Mouse (Mus musculus): ENCODE measurements around the gene Hmox2.

DNA sequence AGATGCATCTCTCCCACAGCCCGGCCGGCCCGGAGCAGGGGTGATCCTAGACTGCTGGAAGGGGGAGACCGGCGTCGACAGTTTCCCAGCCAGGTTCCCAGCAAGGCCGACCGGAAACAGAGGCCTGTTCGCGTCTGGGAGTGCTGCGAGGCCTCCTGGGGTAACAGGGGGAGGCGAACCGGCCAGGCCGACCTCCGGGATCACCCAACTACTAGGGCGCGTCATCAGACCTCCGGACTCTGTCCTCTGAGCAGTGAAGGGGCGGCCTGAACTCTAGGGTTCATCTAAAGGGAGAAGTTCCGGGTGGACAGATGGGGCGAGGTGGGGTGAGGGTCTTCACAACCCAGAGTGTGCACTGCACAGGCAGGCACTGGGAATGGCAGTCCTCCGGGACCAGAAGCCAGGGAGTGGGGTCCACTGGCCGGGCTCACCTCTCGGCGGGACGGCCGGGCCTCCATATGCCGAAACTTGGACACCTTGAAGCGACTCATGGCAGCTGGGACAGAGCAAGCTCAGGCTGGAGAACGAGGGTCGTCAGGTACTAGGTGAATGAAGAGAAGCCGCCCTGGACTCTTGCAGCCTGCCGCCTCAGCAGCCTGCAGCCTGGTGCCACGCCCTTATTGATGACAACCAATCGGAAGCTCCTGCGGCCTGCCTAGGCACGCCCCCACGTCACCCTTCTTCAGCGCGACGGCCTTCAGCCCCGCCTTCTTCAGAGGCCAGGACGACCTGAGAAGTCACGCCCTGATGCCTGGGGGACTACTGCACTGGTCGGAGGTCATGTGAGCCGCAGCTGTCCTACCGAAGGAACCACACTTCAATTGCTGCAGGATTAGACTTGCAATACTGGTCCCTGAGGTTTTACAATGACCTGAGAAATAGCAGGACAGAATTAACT, 46.8 kb upstream of the Hmox2 start, which contains the start of gene Coro7:
- no peak for TF ChIP-seq GATA1 (IDR thresholded peaks at IDR 0.05; ENCODE audit: borderline replicate concordance, low read length)
- TF ChIP-seq FLI1 (IDR thresholded peaks at IDR 0.05; ENCODE audit: low read length): no peak

Data from megakaryocyte, embryonic 14.5 days (primary cell).